Mouse (Mus musculus) lung, postnatal 0 days (tissue): ENCODE measurements around the gene Cox7a1.

Experiments used
- CTCF ChIP-seq: IDR thresholded peaks from 2 replicates; pipeline ENCODE4 v1.5.1; 2016; ENCODE audit warnings: antibody characterized with exemption, mild to moderate bottlenecking
- EP300 ChIP-seq: IDR thresholded peaks from 2 replicates; pipeline ENCODE4 v1.6.1; 2016; ENCODE audit warnings: antibody characterized with exemption, mild to moderate bottlenecking, control low read depth

- TF ChIP-seq CTCF, result no peak
- no peak for TF ChIP-seq EP300
These were observed 40.8 kb upstream of the Cox7a1 start for GRCm38 (mm10) chr7:30143170-30143554.
